Mouse (Mus musculus) kidney, adult 2 months (tissue): Measurements from ENCODE around the gene Pkn1.

Experiments
- CTCF ChIP-seq: fragments of 200-500 bp; conservative IDR thresholded peaks from 2 replicates; pipeline ENCODE4 v1.5.1; 2011; ENCODE audit warnings: low read depth, mild to moderate bottlenecking, control low read depth, low read length, moderate library complexity, mixed read lengths; ENCODE audit not compliant: insufficient read depth, insufficient read length
- POLR2A ChIP-seq: fragments of 200-500 bp; IDR thresholded peaks from one replicate; pipeline ENCODE4 v1.6.1; 2011; ENCODE audit warnings: low read depth, low read length, control low read depth

- TF ChIP-seq CTCF (no peak), POLR2A (no peak)
Measured at GRCm38 (mm10) chr8:83623549-83623948, 75.4 kb downstream of the Pkn1 start.
